Mouse (Mus musculus): ENCODE measurements around the gene Gm17078. TPM values are rescaled to one million over a fixed set of nuclear protein-coding genes. Genes with fewer than 3 reads are reported as not detected.
"Not testable (repeated sequence)": the region's sequence is repeated elsewhere in the genome, so short reads cannot be mapped to it uniquely, and the experiment has no call there.

Gene Gm17078
- not detected for total RNA-seq (2021)
- long read RNA-seq, experiment 1: 0 reads
- long read RNA-seq, experiment 2: 0 reads

DNA sequence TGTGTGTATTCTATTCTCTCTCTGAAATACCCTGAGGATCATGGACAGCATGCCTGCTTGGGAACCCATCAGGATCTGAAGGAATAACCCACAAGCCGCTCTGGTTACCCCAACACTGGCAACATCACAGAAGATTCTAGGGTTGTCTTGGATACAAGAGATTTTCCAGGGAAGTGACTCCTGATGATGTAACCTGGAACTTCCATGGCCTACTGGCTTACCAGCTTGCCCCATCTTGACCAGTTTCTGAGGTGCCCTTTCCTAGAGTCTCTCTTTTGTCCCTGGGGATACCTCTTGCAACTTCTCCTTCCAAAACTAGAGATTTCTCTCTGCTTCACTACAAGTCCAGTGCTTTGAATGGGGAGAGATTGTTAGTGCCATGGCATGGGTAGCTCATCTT lies at the start of gene Gm17078:
Gene Gm17078 (minus strand): TSS at position 101 of the 400 bp plus-strand sequence.
- no peak for DNase-seq

DNA sequence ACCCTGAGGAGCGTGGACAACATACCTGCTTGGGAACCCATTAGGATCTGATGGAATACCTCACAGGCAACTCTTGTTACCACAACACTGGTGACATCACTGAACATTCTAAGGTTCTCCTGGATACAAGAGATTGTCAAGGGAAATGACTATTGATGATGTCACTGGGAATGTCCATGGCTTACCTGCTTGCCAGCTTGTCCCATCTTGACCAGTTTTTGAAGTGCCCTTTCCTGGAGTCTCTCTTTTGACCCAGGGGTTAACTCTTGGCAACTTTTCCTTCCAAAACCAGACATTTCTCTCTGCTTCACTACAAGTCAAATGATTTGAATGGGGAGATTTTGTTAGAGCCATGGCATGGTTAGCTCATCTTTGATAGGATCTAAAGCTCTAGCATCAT lies 24.5 kb upstream of the Gm17078 start, which contains the start of gene Gm4181:
Gene Gm4181 (minus strand): TSS at position 101 of the 400 bp plus-strand sequence.
- not testable (repeated sequence) for DNase-seq

DNA sequence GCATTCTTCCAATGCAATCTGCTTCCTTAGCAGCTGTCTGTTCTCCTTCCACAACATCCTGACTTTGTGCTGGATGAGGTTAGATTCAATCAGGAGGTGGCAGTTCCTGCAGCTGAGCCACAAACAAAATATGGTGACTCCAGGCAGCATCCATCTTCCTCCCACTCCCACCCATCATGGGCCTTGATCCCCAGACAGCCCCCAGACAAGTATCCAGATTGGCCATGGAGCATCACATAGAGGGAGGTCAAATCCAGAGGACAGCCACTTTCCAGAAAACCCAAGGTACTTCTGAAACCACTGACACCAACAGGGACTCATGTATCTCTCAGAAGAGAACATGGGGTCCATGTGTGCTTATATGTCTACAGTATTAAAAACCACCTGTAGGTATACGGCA lies 21.3 kb upstream of the Gm17078 start:
- peak; percentile 6 to 10 for DNase-seq

DNA sequence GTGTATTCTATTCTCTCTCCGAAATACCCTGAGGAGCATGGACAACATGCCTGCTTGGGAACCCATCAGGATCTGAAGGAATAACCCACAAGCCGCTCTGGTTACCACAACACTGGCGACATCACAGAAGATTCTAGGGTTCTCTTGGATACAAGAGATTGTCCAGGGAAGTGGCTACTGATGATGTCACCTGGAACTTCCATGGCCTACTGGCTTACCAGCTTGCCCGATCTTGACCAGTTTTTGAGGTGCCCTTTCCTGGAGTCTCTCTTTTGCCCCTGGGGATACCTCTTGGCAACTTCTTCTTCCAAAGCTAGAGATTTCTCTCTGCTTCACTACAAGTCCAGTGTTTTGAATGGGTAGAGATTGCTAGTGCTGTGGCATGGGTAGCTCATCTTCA lies 19.1 kb downstream of the Gm17078 start, which contains the start of gene Gm17174:
Gene Gm17174 (minus strand): TSS at position 101 of the 400 bp plus-strand sequence.
- DNase-seq: not testable (repeated sequence)

DNA sequence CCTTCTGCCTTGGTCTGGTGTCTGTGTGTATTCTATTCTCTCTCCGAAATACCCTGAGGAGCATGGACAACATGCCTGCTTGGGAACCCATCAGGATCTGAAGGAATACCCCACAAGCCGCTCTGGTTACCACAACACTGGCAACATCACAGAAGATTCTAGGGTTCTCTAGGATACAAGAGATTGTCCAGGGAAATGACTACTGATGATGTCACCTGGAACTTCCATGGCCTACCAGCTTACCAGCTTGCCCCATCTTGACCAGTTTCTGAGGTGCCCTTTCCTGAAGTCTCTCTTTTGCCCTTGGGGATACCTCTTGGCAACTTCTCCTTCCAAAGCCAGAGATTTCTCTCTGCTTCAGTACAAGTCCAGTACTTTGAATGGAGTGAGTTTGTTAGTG lies 37.1 kb downstream of the Gm17078 start, which contains the start of gene Gm17175:
Gene Gm17175 (minus strand): TSS at position 101 of the 400 bp plus-strand sequence.
- not testable (repeated sequence) for DNase-seq

Other genes starting within 250 kb of the Gm17078 start
- gene Gm7247, start 249.6 kb downstream of the Gm17078 start, total RNA-seq (2021): not detected
- gene Vmn2r88, start 200.5 kb downstream of the Gm17078 start, total RNA-seq (2021): not detected
- gene Vmn2r89, start 159.5 kb downstream of the Gm17078 start, total RNA-seq (2021): not detected
- gene Gm5622, start 58.5 kb downstream of the Gm17078 start, total RNA-seq (2021): not detected
- not detected for gene Gm17175, start 37.2 kb downstream of the Gm17078 start, total RNA-seq (2021)
- gene Gm17174, start 19.2 kb downstream of the Gm17078 start, total RNA-seq (2021): not detected
- not detected for gene Gm4181, start 24.4 kb upstream of the Gm17078 start, total RNA-seq (2021)
- gene Gm17079, start 84.2 kb upstream of the Gm17078 start, total RNA-seq (2021): not detected
- gene Gm5800, start 105.9 kb upstream of the Gm17078 start, total RNA-seq (2021): not detected
- not detected for gene Ang4, start 162.3 kb upstream of the Gm17078 start, total RNA-seq (2021)
- not detected for gene AY358078, start 188.7 kb upstream of the Gm17078 start, total RNA-seq (2021)
- gene Ear6, start 242.4 kb upstream of the Gm17078 start, total RNA-seq (2021): not detected

Data from heart, adult 18-20 months (tissue).